Mouse (Mus musculus) layer of hippocampus, adult 2 months (tissue): ENCODE measurements around the gene Bbs4. TPM values are rescaled to one million over a fixed set of nuclear protein-coding genes. Genes with fewer than 3 reads are reported as not detected.

Source experiments
- DNase-seq, 2 experiments: peaks; one replicate each; pipeline ENCODE4 v3.0.0; 2022; ENCODE audit warnings: low spot score in 2 of 2
- H3K27ac ChIP-seq: fragments of 200-600 bp; 2 replicates; pipeline ENCODE4 v1.8.1; 2022
- H3K4me3 ChIP-seq: fragments of 200-600 bp; 2 replicates; pipeline ENCODE4 v1.8.1; 2022; ENCODE audit warnings: mild to moderate bottlenecking
- CTCF ChIP-seq: fragments of 200-600 bp; conservative IDR thresholded peaks from 2 replicates; pipeline ENCODE4 v1.8.1; 2022; ENCODE audit warnings: antibody characterized with exemption, mild to moderate bottlenecking, moderate library complexity
- total RNA-seq, 2 experiments: library from RNA; stranded (reverse); gene quantifications; 2 replicates each; pipeline ENCODE4 v1.2.3; 2021

Bbs4 gene
- total RNA-seq, 2 experiments from 2014 or later = 38.8 to 42.2 TPM

DNA sequence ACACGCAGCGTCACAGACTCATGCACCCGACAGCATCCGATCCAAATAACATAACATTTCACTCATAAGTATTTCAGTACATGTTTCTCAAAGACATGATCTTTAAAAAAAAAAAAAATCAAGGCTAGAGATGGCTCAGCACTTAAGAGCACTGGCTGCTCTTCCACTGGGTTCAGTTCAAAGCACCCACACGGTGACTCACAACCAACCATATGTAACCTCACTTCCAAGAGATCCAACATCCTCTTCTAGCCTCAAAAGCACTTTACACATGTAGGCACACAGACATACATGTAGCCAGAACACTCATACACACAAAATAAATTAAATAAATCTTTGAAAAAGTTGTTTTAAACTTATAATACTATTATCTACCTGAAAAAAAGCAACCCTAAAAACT, 15.4 kb downstream of the Bbs4 start:
- H3K27ac ChIP-seq = no peak overlapping the region
- TF ChIP-seq CTCF = no peak
- DNase-seq = no peak
- H3K4me3 ChIP-seq = no peak overlapping the region

- Histone ChIP-seq H3K4me3 (no peak overlapping the region), H3K27ac (no peak overlapping the region)
- no peak for DNase-seq
- no peak for TF ChIP-seq CTCF
These were observed 16.8 kb downstream of the Bbs4 start for GRCm38 (mm10) chr9:59336539-59336938.

GRCm38 (mm10) chr9:59330055-59330454, 23.3 kb downstream of the Bbs4 start:
- no peak overlapping the region for H3K27ac ChIP-seq
- no peak overlapping the region for H3K4me3 ChIP-seq
- TF ChIP-seq CTCF = no peak
- DNase-seq = no peak

GRCm38 (mm10) chr9:59324351-59324750, 29.0 kb downstream of the Bbs4 start:
- no peak overlapping the region for H3K4me3 ChIP-seq
- TF ChIP-seq CTCF = no peak
- no peak for DNase-seq
- H3K27ac ChIP-seq = no peak overlapping the region

- H3K4me3 ChIP-seq = no peak overlapping the region
- DNase-seq = no peak
- no peak for TF ChIP-seq CTCF
- H3K27ac ChIP-seq = no peak overlapping the region
These were observed 37.1 kb downstream of the Bbs4 start for GRCm38 (mm10) chr9:59316206-59316605.

DNA sequence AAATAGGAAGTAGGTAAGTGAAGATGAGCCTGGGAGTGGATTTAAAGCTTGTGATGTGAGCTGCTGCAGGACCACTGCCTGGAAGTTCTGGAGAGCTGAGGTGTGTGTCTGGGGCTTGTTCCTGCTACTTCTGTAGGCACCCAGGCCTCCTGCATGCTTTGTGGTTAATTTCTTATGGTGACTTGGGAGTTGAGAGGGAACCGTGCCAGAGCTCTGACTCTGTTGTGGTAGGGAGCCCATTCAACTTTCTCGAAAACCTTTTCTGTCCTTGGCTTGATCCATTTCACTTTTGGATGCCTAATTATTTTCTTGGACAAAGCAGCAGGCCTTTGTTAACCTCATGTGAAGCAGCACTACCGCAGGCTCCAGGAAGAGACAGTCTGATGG, 42.0 kb downstream of the Bbs4 start:
- TF ChIP-seq CTCF = no peak
- H3K4me3 ChIP-seq = no peak overlapping the region
- no peak overlapping the region for H3K27ac ChIP-seq
- no peak for DNase-seq

- DNase-seq = no peak
- H3K4me3 ChIP-seq = no peak overlapping the region
- peak overlapping the region; percentile 18; the same call in 1 of the 2 replicates for H3K27ac ChIP-seq
- TF ChIP-seq CTCF = no peak
These were observed 42.6 kb downstream of the Bbs4 start for GRCm38 (mm10) chr9:59310582-59311283.

GRCm38 (mm10) chr9:59307890-59308289, 45.4 kb downstream of the Bbs4 start:
- no peak overlapping the region for H3K27ac ChIP-seq
- no peak for DNase-seq
- H3K4me3 ChIP-seq = no peak overlapping the region
- TF ChIP-seq CTCF = no peak

DNA sequence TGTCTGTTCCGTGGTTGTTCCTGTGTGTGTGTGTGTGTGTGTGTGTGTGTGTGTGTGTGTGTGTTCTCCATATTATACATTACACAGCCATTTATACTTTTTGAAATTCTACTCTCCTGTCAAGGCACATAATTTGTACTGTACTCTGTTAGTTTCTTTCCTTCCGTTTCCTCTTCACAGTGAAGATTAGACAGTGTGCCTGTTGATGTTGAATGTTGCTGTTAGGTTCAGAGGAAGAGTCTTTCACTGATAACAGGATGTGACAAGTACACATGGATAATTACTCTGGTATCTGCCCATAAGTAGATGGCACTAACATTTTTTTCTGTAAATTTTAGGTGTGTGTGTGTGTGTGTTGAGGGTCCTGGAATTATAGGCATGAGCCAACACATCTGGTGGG, 56.9 kb downstream of the Bbs4 start:
- TF ChIP-seq CTCF = no peak
- no peak overlapping the region for H3K27ac ChIP-seq
- DNase-seq = no peak
- no peak overlapping the region for H3K4me3 ChIP-seq

DNA sequence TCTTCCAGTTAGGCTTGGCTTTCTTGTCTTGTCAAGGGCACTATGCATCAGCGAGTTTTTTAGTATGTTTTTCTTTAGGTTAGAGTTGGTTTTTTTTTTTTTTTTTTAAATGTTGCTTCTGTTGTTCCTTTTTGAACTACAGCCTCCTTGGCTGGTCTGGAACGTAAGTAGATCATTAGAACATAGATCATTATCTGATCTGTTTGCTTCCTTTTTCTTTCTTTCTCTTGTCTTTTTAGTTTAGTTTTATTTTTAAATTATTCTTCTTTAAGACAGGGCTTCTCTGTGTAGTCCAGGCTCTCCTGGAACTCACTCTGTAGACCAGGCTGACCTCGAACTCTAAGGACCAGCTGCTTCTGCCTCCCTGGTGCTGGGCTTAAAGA, 60.8 kb downstream of the Bbs4 start:
- TF ChIP-seq CTCF = no peak
- no peak for DNase-seq
- Histone ChIP-seq H3K4me3 (peak overlapping the region; percentile 82), H3K27ac (no peak overlapping the region)

DNA sequence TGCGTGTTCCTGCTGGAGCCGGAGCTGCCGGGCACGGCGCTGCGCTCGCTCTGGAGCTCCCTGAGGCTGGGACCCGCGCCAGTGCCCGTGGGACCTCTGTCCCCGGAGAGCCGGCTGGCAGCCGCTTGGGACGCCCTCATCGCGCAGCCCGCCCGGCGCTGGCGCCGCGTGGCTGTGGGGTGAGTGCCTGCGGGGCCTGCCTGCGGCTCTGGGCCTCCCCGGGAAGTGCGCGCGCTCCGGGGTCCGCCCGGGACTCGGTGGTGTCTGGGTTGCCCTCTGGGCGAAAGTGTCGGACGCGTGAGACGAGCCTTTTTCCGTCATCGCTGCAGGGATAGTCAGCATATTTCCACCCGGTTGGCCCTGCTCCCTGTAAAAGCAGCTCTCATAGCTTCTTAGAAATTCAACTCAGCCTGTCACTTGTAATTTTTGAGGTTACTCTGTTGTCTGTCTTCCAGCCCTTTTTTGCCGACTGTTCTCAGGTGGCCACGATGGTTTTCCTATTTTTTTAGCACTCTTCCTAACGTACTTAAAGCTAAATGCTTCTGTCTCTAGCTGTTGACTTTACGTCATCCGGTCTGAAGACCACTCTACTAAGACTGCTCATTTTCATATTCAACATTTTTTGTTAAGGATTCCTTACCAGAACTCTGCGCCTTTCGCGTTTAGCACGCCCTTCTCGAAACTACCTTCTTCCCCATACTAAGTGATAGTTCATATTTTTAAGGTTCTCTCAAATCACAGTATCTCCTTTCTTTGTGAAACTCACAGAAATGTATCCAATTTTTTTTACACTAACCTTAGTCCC, 61.4 kb downstream of the Bbs4 start:
- DNase-seq = no peak
- TF ChIP-seq CTCF = no peak
- peak overlapping the region; percentile 82 for H3K4me3 ChIP-seq

GRCm38 (mm10) chr9:59290957-59291687, 62.2 kb downstream of the Bbs4 start, which contains the start of gene Adpgk:
TSS of gene Adpgk (plus strand) at chr9:59291558.
- Histone ChIP-seq H3K27ac (peak within 1 kb of the TSS; percentile 93), H3K4me3 (peak within 1 kb of the TSS; percentile 82)
- peak; percentile 98 for DNase-seq
- TF ChIP-seq CTCF = peak; percentile 71

More for the DNA sequence above, 61.4 kb downstream of the Bbs4 start:
- peak overlapping the region; percentile 90 for H3K27ac ChIP-seq

DNA sequence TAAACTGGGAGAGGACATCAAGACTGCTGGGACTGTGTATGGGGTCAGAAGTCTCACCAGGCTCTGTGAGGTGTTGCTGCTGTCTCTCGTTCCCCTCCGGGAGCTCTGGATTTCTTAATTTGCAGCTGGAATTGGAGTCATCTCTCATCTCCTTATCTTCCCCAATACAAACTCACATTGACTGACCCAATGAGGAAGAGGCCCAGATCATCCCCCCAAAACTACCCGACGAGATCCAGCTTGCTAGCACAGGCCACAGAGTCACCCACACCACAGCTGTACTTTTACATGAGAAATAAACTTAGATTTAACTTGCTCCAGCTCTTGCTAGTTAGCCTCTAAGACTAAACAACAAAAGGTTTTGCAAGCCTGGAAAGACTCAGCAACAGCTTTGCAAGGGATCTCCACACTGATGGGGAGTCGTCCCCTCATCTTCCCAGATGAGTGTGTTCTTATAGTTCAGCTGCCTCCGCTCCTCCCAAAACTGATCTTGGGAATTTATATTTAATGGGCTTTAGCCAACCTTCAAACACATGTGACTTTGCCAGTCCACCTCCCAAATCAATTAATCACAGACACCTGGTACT, 63.7 kb downstream of the Bbs4 start:
- DNase-seq = no peak
- TF ChIP-seq CTCF = no peak
- no peak overlapping the region for H3K27ac ChIP-seq

More for the DNA sequence above, 63.7 kb downstream of the Bbs4 start:
- H3K4me3 ChIP-seq = no peak overlapping the region
